Mouse (Mus musculus) MEL (cell line): ENCODE measurements around the gene Ndufb4. TPM values are rescaled to one million over a fixed set of nuclear protein-coding genes. Genes with fewer than 3 reads are reported as not detected.

Experiments used
- DNase-seq: peaks from one replicate; pipeline ENCODE4 v3.0.0; 2011; ENCODE audit warnings: low read depth, low spot score
- H3K27ac ChIP-seq: 2 replicates; pipeline ENCODE4 v1.5.1; 2012; ENCODE audit warnings: low read depth, mild to moderate bottlenecking, control low read depth, low read length, moderate library complexity; ENCODE audit not compliant: control insufficient read depth
- H3K27me3 ChIP-seq, 2 experiments: fragments of 150-350 bp in 1 of 2; sonication (generic) in 1 of 2; 2 replicates each; pipeline ENCODE4 v1.6.1; 2012; ENCODE audit warnings: low read length in 2 of 2, mild to moderate bottlenecking in 2 of 2, improper control_type of control experiment in 1 of 2, moderate library complexity in 1 of 2; ENCODE audit not compliant: insufficient read depth in 2 of 2, control insufficient read depth in 1 of 2
- H3K36me3 ChIP-seq, 2 experiments: 2 replicates each; pipeline ENCODE4 v1.6.1; 2012 to 2014; ENCODE audit warnings: low read length in 2 of 2, improper control_type of control experiment in 1 of 2, inconsistent platforms in 1 of 2, mild to moderate bottlenecking in 1 of 2; ENCODE audit not compliant: insufficient read depth in 2 of 2, control insufficient read depth in 1 of 2
- H3K4me1 ChIP-seq, 2 experiments: fragments of 150-350 bp in 1 of 2; sonication (generic) in 1 of 2; 2 replicates each; pipeline ENCODE4 v1.6.1; 2012; ENCODE audit warnings: low read length in 2 of 2, improper control_type of control experiment in 1 of 2, mild to moderate bottlenecking in 1 of 2; ENCODE audit not compliant: insufficient read depth in 2 of 2, control insufficient read depth in 1 of 2
- H3K4me3 ChIP-seq, 2 experiments: fragments of 150-350 bp in 1 of 2; sonication (generic) in 1 of 2; 2 replicates each; pipeline ENCODE4 v1.5.1; 2012; ENCODE audit warnings: low read depth in 2 of 2, low read length in 2 of 2, mild to moderate bottlenecking in 2 of 2, moderate library complexity in 2 of 2, control low read depth in 1 of 2, improper control_type of control experiment in 1 of 2; ENCODE audit not compliant: control insufficient read depth in 1 of 2, insufficient read depth in 1 of 2
- H3K79me2 ChIP-seq: 2 replicates; pipeline ENCODE4 v1.6.1; 2012; ENCODE audit warnings: mild to moderate bottlenecking, low read length, moderate library complexity; ENCODE audit not compliant: control insufficient read depth, poor library complexity, insufficient read depth
- H3K9ac ChIP-seq: 2 replicates; pipeline ENCODE4 v1.6.1; 2012; ENCODE audit warnings: low read depth, mild to moderate bottlenecking, control low read depth, low read length, moderate library complexity; ENCODE audit not compliant: control insufficient read depth, poor library complexity, severe bottlenecking
- H3K9me3 ChIP-seq: fragments of 150-350 bp; sonication (generic); replicated peaks from 2 replicates; pipeline ENCODE4 v1.6.1; 2012; ENCODE audit warnings: mild to moderate bottlenecking, low read length, improper control_type of control experiment, moderate library complexity; ENCODE audit not compliant: insufficient read depth
- BHLHE40 ChIP-seq: IDR thresholded peaks from 2 replicates; pipeline ENCODE4 v1.6.1; 2012; ENCODE audit warnings: low read depth, mild to moderate bottlenecking, inconsistent platforms, low read length, improper control_type of control experiment, borderline replicate concordance
- CHD2 ChIP-seq: IDR thresholded peaks from 2 replicates; pipeline ENCODE4 v1.6.1; 2011; ENCODE audit warnings: low read length, improper control_type of control experiment
- CTCF ChIP-seq, 3 experiments: IDR thresholded peaks in 2 of 3; conservative IDR thresholded peaks in 1 of 3; 2 replicates each; pipeline ENCODE4 v1.5.1; 2011 to 2012; ENCODE audit warnings: low read length in 3 of 3, low read depth in 2 of 3, mild to moderate bottlenecking in 2 of 3, improper control_type of control experiment in 1 of 3, inconsistent platforms in 1 of 3, mixed read lengths in 1 of 3, moderate library complexity in 1 of 3; ENCODE audit not compliant: control insufficient read depth in 1 of 3, insufficient read depth in 1 of 3, poor library complexity in 1 of 3, severe bottlenecking in 1 of 3
- E2F4 ChIP-seq: IDR thresholded peaks from 2 replicates; pipeline ENCODE4 v1.6.1; 2011; ENCODE audit warnings: low read depth, low read length, improper control_type of control experiment, borderline replicate concordance
- ELF1 ChIP-seq: IDR thresholded peaks from 2 replicates; pipeline ENCODE4 v1.6.1; 2014; ENCODE audit warnings: low read depth, mild to moderate bottlenecking, inconsistent platforms, low read length, improper control_type of control experiment, moderate library complexity
- ETS1 ChIP-seq: IDR thresholded peaks from 2 replicates; pipeline ENCODE4 v1.6.1; 2012; ENCODE audit warnings: low read depth, mild to moderate bottlenecking, inconsistent platforms, low read length, improper control_type of control experiment, moderate library complexity
- JUND ChIP-seq: IDR thresholded peaks from 2 replicates; pipeline ENCODE4 v1.6.1; 2011; ENCODE audit warnings: low read depth, mild to moderate bottlenecking, improper control_type of control experiment, low read length
- MEF2A ChIP-seq: IDR thresholded peaks from 2 replicates; pipeline ENCODE4 v1.6.1; 2014; ENCODE audit warnings: low read depth, mild to moderate bottlenecking, inconsistent platforms, low read length, improper control_type of control experiment; ENCODE audit not compliant: poor library complexity, insufficient replicate concordance, severe bottlenecking; ENCODE audit errors: extremely low read depth
- NELFE ChIP-seq: IDR thresholded peaks from 2 replicates; pipeline ENCODE4 v1.6.1; 2011; ENCODE audit warnings: low read depth, low read length, improper control_type of control experiment
- NRF1 ChIP-seq: IDR thresholded peaks from 2 replicates; pipeline ENCODE4 v1.6.1; 2014; ENCODE audit warnings: low read depth, mild to moderate bottlenecking, inconsistent platforms, low read length, improper control_type of control experiment, moderate library complexity; ENCODE audit not compliant: poor library complexity, insufficient read depth, severe bottlenecking
- POLR2AphosphoS2 ChIP-seq: IDR thresholded peaks from 2 replicates; pipeline ENCODE4 v1.6.1; 2011; ENCODE audit warnings: low read length, improper control_type of control experiment
- POLR2AphosphoS5 ChIP-seq: IDR thresholded peaks from 2 replicates; pipeline ENCODE4 v1.6.1; 2012; ENCODE audit warnings: low read depth, borderline replicate concordance, mild to moderate bottlenecking, inconsistent platforms, low read length, moderate library complexity, mixed read lengths
- RCOR1 ChIP-seq: IDR thresholded peaks from 2 replicates; pipeline ENCODE4 v1.6.1; 2012; ENCODE audit warnings: low read depth, mild to moderate bottlenecking, inconsistent platforms, low read length, improper control_type of control experiment
- SIN3A ChIP-seq: IDR thresholded peaks from 2 replicates; pipeline ENCODE4 v1.6.1; 2012; ENCODE audit warnings: low read length, improper control_type of control experiment, inconsistent platforms
- TAL1 ChIP-seq: IDR thresholded peaks from 2 replicates; pipeline ENCODE4 v1.6.1; 2012; ENCODE audit warnings: mild to moderate bottlenecking, inconsistent platforms, low read length, moderate library complexity, mixed read lengths
- TBP ChIP-seq: IDR thresholded peaks from 2 replicates; pipeline ENCODE4 v1.8.0; 2011; ENCODE audit warnings: low read depth, low read length, improper control_type of control experiment
- TCF12 ChIP-seq: IDR thresholded peaks from 2 replicates; pipeline ENCODE4 v1.6.1; 2014; ENCODE audit warnings: low read depth, mild to moderate bottlenecking, inconsistent platforms, low read length, improper control_type of control experiment, moderate library complexity
- UBTF ChIP-seq: IDR thresholded peaks from 2 replicates; pipeline ENCODE4 v1.6.1; 2012; ENCODE audit warnings: low read depth, mild to moderate bottlenecking, inconsistent platforms, low read length, improper control_type of control experiment, moderate library complexity, borderline replicate concordance; ENCODE audit not compliant: insufficient read depth
- USF1 ChIP-seq: IDR thresholded peaks from 2 replicates; pipeline ENCODE4 v1.6.1; 2014; ENCODE audit warnings: low read depth, mild to moderate bottlenecking, inconsistent platforms, low read length, improper control_type of control experiment, moderate library complexity
- ZKSCAN1 ChIP-seq: IDR thresholded peaks from 2 replicates; pipeline ENCODE4 v1.6.1; 2012; ENCODE audit warnings: low read depth, mild to moderate bottlenecking, inconsistent platforms, low read length, improper control_type of control experiment, moderate library complexity
- ZMIZ1 ChIP-seq: IDR thresholded peaks from 2 replicates; pipeline ENCODE4 v1.6.1; 2012; ENCODE audit warnings: low read depth, mild to moderate bottlenecking, inconsistent platforms, low read length, improper control_type of control experiment, moderate library complexity
- polyA plus RNA-seq, 2 experiments: library from polyadenylated mRNA; stranded (reverse) in 1 of 2; unstranded in 1 of 2; fragments of >175 nt in 1 of 2; fragments of >200 nt in 1 of 2; gene quantifications; 2 replicates each; pipeline versions ENCODE4 v1.2.1 to v1.2.4; 2012; ENCODE audit warnings: low replicate concordance in 2 of 2, low read depth in 1 of 2; ENCODE audit not compliant: insufficient read length in 2 of 2, insufficient read depth in 1 of 2, missing spikeins in 1 of 2
- total RNA-seq: library from RNA; depleted of rRNA; stranded (reverse); fragments of 300-350 nt; gene quantifications from 2 replicates; pipeline ENCODE4 v1.2.3, GENCODE M21; 2012

Ndufb4 gene
- total and polyA plus RNA-seq, 3 experiments, result 28.9 to 48.0 TPM; not detected in 1

DNA sequence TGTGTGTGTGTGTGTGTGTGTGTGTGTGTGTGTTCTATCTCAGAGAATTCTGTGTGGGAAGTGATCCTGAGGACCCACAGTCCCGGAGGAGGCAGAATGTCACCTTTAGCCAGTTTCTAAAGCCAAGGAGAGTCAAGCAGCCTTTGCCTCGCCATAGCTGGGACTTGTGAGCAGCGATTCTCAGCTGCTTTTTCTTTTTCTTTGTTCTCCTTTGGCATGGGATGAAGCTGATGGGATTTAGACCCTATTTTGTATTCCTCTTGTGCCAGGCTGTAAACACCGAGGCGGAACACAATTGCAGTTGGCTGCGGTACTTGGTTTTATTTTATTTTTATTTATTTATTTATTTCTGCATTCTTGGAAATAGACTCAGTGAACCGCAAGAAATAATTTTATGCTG, 25.2 kb downstream of the Ndufb4 start:
- TF ChIP-seq UBTF (no peak), CTCF (IDR thresholded peaks at IDR 0.05 in 2 of 3, conservative IDR thresholded peaks at IDR 0.05 in 1 of 3; ENCODE audit: control insufficient read depth in 1 of 3, insufficient read depth in 1 of 3, low read depth in 2 of 3, low read length in 3 of 3, poor library complexity in 1 of 3, severe bottlenecking in 1 of 3) (no peak), USF1 (no peak), NELFE (no peak)
- TF ChIP-seq, all 39 proteins: peak for 0
- H3K79me2 ChIP-seq, result no peaks in the 10 kb centered on the region

DNA sequence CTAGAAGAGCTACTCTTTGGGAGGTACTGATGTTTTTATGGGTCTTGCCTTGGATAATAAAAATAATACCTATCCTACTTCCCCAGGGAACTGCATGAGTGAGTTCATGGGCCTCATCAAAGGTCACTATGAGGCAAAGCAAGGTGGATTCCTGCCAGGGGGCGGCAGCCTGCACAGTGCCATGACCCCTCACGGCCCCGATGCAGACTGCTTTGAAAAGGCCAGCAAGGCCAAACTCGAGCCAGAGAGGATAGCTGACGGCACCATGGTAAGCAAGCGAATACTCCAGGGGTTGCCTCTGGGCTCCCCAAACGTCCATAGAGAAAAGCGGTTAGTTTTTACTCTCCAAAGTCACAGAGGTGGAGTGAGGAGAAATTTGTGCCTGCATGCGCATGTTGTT, 25.9 kb downstream of the Ndufb4 start:
- Histone ChIP-seq H3K27me3 (peaks cover 0 to 1% of the 10 kb centered on the region in 2 experiments; a peak in 2 of 4 replicates), H3K79me2 (no peaks in the 10 kb centered on the region), H3K4me1 (no peaks in the 10 kb centered on the region), H3K9ac (no peak overlapping the region), H3K27ac (no peak overlapping the region), H3K36me3 (no peaks in the 10 kb centered on the region), H3K9me3 (no peaks in the 10 kb centered on the region), H3K4me3 (no peak overlapping the region)
- DNase-seq, result no peak
- TF ChIP-seq CHD2 (no peak), E2F4 (no peak), TBP (no peak), TCF12 (no peak), ZKSCAN1 (no peak), ETS1 (no peak)

More for the DNA sequence above, 25.2 kb downstream of the Ndufb4 start:
- Histone ChIP-seq H3K4me3 (no peak overlapping the region), H3K9me3 (no peaks in the 10 kb centered on the region), H3K27me3 (peaks cover 0 to 1% of the 10 kb centered on the region in 2 experiments; a peak in 2 of 4 replicates), H3K27ac (no peak overlapping the region), H3K9ac (no peak overlapping the region), H3K4me1 (peaks cover 0 to under 1% of the 10 kb centered on the region in 2 experiments; a peak in 2 of 4 replicates), H3K36me3 (peaks cover 0 to 1% of the 10 kb centered on the region in 2 experiments; a peak in 2 of 4 replicates)
- no peak for DNase-seq

DNA sequence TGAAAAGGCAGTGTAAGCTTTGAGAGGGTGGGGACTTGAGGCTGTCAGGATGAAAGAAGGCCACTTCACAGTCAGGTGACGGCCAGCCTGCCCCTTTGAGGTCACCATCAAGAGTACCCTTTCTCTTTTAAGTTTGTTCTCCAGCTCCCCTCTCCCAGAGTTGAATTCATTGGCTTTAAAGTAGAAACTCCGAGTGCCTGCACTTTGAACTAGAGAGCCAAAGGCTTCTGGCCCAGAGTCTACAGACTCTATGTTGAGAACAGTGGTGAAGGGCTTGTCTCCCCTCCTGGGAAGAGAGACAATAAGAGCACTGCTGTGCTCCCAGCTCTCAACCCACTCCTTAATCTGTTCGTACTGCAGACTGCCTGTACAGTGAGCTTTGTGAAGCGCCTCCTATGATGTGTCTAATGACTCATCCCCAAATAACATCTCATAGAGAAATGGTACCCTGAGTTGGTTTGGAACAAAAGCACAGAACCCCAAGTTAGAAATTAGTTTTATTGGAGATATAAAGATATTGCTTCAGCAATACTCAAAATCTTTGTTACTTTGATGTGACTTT, 27.8 kb downstream of the Ndufb4 start:
- Histone ChIP-seq H3K27me3 (peaks cover 0 to 1% of the 10 kb centered on the region in 2 experiments; a peak in 2 of 4 replicates), H3K4me3 (no peak overlapping the region), H3K4me1 (no peaks in the 10 kb centered on the region), H3K36me3 (no peaks in the 10 kb centered on the region), H3K9me3 (no peaks in the 10 kb centered on the region), H3K79me2 (no peaks in the 10 kb centered on the region), H3K27ac (no peak overlapping the region), H3K9ac (no peak overlapping the region)
- no peak for DNase-seq
- TF ChIP-seq ZMIZ1 (no peak), ELF1 (no peak), RCOR1 (no peak), TAL1 (no peak), POLR2AphosphoS2 (no peak), SIN3A (no peak), MEF2A (no peak), BHLHE40 (no peak), ZKSCAN1 (no peak), POLR2AphosphoS5 (no peak), NRF1 (no peak), JUND (no peak)
